Mouse (Mus musculus) c-Kit-positive CD71-positive TER-119-positive erythroid progenitor cells, embryonic 14.5 days (primary cell): Measurements from ENCODE around the gene Clic1.

Experiments used
- DNase-seq: peaks from one replicate; pipeline ENCODE4 v3.0.0-alpha.2; 2013; ENCODE audit warnings: low spot score

The Clic1 gene

DNA sequence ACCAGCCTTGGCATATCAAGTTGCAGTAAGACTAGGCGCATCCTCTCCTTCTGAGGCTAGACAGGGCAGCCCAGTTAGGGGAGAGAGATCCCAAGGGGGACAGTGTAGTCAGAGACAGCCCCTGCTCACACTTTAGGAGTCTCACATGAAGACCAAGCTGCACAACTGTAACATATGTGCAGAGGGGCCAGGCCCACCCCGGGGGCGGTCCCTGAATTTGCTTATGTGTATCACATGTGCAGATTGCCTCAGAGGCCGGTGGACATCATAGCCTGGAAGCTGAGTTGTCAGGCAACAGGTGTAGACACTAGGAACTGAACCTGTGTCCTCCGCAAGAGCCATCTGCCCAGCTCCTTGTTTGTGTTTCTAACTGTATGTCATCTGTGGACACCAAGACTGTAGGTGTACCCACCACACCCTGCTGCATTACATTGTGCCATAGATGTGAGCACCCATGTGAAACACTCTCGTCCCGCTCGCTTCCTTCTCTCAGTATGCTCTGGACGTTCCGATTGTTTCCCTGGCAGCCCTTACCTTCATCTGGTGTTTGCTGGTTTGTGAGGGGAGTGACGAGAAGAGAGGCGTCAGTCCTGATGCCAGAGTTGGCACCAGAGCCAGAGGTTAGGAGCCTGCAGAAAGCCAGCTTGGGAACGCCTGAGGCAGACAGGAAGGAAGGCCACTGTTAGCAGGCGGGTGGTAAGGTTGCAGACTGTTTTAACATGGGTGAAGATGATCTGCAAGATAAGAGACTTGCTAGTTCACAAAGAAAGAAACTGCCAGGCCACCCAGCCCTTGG lies 42.8 kb downstream of the Clic1 start:
- no peak for DNase-seq

DNA sequence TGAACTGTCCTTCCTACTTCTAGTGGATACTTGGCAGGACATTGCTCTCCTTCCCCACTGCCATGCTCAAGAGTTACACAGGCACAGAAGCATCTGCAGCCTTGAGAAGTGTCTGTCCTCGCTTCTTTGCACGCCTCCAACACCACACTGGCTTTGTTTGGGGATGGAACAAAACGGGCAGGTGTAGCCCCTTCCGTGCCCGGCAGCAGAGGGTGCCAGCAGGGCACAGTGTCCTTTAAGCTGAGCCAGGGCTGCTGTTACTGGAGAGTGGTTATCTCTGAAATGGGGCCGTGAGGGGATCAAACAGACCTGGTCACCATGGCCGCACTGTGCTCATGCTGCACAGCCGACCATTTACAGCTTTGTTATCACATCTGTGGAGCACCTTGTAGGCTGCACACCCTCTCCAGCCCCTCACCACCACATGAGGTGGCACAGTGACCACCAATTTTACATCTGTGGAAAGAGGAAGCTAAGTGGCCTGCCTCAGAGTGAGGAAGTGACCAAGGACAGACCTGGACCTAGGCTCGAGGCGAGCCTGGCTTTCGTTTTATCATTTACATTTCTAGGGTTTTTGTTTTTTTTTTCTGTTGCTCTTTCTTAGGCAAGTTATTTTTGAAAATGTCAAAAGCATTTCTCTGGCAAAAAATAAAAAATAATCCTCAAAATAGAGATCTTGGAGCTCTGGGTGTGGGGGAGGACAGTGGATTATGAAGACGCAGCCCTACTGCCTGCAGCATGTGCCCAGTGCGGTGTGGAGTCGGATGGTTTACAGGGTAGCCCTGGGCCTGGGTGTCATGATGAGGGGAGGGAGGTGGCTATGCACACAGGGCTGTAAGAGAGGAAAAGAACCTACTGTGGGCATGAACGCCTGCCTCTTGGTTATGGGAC lies 45.0 kb downstream of the Clic1 start:
- no peak for DNase-seq

DNA sequence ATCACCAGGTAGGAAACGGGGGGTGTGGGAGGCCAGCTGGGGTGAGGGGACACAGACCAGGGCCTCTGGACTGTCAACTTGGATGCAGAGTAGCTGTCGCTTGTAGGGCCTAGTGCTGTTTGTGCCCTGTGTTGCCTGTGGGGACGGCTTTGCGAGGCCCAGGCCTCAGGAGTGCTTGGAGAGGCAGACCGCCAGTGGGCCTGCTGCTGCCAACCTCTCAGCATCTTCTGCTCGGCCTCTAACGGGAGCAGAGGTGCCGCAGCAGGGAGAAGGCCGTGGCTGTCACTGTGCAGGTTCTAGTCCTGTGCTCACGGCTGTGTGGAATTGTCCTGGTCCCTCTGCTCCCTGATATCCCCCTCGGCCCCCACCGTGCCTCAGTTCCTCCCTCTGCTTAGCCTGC lies 46.8 kb downstream of the Clic1 start:
- no peak for DNase-seq

DNA sequence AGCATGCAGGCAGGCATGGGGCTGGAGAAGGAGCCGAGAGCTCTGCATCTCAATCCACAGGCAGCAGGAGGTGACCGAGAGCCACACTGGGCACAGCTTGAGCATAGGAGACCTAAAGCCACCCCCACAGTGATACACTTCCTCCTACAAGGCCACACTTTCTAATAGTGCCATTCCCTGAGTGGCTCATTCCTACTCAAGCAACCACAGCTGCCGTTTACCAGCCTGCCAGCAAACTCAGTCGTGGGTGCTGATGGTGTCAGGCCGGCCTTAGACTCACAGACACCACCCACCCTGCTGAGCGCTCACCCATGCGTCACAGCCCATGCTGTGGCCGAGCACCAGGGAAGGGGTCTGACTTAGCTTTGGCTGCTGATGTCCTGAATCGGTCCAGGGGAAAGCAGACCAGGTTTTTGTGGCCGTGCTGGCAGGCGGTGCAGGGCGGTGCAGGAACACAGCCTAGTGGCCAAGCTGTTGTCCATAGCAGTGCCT lies 47.4 kb downstream of the Clic1 start:
- DNase-seq: no peak

DNA sequence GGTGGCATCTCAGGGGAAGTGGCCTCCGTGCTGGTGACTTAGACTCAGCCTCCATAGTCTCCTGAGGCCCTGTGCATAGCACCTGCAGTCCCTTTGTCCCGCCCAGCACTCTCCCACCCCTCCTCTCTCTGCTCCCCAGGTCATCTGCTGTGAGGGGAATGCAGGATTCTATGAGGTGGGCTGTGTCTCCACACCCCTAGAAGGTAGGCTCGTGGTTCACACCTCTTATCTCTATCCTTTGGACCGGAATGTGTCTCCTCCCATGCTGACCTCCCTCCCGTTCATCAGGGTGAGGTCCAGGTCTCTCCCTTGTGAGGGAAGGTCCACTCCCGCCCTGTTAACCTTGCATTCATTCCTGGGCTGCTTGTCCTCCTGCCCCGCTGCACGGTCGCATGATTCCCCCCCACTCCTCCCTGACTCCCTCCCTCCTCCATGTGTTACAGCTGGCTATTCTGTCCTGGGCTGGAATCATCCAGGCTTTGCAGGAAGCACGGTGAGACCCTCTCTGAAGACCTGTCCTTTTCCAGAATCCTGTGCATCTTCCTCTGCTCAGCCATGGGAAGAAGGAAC lies 50.5 kb downstream of the Clic1 start:
- no peak for DNase-seq

DNA sequence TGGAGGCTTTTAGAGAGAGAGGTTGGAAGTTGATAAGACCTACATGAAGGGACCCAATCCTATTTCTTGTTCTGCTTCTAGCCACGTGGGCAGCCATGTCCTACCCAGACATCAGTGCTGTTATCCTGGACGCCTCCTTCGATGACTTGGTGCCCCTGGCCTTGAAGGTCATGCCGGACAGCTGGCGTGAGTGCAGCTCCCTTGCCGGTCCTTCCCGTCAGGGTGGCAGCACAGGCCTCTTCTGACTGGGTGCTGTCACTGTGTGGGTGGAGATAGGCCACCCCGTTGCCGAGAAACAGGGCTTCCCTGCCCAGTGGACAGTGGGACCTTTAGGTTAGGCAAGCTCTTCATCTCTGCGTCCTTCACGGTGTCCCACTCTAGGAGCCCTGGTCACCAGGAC lies 51.4 kb downstream of the Clic1 start:
- no peak for DNase-seq

DNA sequence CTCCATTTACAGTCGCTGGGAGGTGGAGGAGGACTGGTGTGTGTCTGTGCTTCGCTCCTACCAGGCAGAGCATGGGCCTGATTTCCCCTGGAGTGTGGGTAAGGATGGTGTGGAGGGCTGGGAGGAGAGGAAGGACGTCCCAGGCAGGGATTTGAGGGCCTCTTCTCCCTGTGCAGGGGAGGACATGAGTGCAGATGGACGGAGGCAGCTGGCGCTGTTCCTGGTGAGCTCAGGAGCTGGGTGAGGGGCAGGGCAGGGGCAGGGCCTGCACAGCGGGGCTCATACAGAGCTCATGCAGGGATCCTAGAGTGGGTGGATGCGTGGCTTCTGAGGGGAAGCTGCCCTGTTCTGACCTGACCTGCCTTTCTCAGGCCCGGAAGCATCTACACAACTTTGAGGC lies 52.5 kb downstream of the Clic1 start:
- DNase-seq: no peak

DNA sequence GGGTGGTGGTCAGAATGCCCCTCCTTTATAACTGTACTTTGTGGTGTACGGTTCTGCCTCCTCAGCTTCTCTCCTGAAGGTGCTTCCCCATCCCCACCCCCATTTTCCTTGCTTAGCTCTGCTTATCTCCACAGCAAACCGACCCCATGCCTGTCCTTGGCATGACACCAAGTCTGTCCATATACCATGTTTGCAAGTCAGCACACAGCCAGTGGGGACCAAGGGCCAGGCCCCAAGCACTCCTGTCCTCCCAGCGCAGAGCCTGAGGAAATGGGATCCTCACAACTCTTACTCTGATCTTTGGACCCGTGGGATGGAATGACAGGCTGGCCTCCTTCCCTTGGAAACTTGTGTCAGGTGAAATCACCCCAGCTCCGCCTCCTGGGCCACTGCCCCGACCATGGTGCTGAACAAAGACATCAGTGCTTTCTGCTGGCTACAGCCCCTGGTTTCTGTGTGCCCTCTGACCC lies 53.5 kb downstream of the Clic1 start:
- DNase-seq: no peak

DNA sequence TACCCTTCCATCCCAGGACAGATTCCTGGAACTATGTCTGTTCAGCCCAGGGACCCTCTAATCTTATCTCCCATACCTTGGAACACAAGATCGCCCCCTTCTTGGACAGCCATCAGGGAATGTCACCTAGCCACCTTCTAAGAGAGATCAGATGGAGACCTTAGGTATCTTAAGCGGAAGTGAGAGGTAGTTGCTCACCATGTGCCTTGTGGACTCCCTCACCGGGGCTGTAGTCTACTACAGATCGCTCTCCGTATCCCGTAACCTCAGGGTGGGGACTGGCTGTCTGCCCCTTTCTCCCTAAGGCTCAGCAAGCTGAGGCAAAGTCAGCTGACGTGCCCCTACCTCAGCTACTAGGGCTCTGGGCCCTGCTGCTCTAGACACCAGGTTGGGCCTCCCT lies 54.3 kb downstream of the Clic1 start:
- DNase-seq: peak; percentile 23

DNA sequence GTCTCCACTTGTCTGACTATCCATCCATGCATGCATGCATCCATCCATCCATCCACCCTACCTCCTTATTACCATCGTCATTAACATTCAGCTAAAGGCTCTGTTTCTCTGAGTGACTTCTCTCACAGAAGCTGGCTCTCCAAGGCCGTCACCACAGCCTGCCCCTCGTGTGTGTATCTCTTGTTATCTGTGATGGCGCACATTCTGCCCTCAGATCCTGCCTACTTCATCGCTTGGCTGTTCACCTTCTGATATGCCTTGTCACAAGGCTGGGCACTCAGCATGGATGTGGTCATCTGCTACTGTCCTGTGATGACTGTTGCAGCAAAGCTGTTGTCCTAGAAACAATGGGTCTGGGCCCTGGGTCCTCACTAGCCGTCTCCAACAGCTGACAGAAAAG lies 55.0 kb downstream of the Clic1 start:
- DNase-seq: peak; percentile 71

DNA sequence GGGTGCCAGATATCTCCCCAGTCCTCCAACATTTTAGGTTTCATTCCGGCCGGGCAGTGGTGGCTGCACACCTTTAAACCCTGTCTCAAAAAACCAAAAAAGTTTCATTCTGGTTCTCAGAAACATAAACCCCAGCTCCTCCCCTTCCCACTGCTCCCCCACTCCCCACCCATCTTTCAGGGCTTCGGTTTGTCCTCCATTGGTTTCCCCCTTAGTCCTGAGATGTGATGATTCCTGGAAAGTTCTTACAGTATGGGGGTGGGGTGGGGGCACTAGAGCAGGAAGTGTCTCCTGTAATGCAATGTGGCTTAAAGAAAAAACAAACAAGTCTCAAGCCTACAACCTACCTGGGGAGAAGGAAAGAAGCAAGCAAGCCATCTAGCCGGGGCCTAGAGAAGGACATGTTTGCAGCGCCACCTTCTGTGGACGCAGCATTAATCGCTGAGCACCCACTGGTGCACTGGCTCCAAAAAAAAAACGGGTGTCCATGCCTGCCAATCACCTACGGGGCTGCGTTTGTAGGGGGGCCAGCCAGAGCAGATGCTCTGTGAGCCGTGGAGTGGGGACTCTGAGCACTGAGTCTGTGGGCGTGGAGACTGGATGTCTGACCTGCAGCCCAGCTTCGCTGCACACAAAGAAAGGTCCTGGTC lies 56.1 kb downstream of the Clic1 start:
- DNase-seq: peak; percentile 53

DNA sequence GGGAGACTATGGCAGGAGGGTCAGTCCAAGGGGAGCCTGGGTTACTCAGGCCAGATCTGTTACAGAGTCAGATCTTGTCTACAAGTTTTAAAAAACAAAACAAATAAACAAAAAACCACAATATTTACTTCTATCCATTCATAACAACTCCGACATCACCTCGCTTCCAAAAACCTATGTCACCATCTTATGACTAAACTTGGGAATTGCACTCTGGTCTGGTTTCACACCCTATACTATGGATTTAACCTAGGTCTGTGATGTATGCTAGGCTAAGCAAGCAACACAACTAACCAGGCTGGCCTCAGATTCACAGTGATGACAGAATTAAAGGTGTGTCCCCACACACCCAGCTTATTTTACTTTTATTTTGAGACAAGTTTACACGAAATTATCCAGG lies 56.8 kb downstream of the Clic1 start:
- DNase-seq: no peak

DNA sequence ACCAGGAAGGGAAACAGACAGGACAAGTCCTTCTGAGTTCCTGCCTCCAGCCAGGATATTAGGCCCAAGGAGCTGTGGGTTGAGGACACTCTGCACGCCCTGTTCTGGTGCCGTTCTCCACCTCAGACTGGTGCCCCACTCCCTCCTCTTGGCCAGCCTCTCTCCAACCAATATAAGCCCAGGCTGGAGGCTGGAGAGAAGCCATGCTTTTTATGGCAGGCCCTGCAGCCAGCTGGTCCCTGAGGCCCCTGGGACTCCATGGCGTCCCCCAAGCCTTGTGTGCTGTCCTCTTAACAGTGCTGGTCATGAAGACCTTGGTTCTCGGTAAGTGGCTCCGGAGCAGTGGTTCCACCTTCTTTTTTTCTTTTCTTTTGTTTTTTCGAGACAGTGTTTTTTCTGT lies 58.3 kb downstream of the Clic1 start, which contains the start of gene Ly6g5c:
Ly6g5c (plus strand) TSS at position 183 of the 400 bp plus-strand sequence.
- no peak for DNase-seq
